Mouse (Mus musculus): Measurements from ENCODE around the gene Flt1.

GRCm38 (mm10) chr5:147715391-147715790, 10.4 kb downstream of the Flt1 start:
- TF ChIP-seq CTCF (IDR thresholded peaks at IDR 0.05; ENCODE audit: low read depth, low read length) (no peak), POLR2A (IDR thresholded peaks at IDR 0.05; ENCODE audit: insufficient read depth, low read length) (no peak)
